ENCODE assay signal across 10 mouse cellular contexts in genomic region chr10:40527573-40527972, GRCm38 (mm10). TPM values are rescaled to one million over a fixed set of nuclear protein-coding genes. Genes with fewer than 3 reads are reported as not detected.
DNase-seq lines count a peak whose midpoint lies in the region; ATAC-seq lines count a peak whose summit lies in the region.
"Had no signal": no experiment of that assay in that cellular context is flagged by ENCODE, and none has a peak within 500 bp of the region (broad histone marks: within the 10 kb centered on the region; RNA-seq: fewer than 3 reads in every experiment).

No protein-coding gene starts in this region.

- peaks cover 6% of the 10 kb centered on the region for H3K4me1 ChIP-seq in heart, embryonic 10.5 days
- H3K4me1 ChIP-seq in embryonic facial prominence, embryonic 14.5 days (ENCODE audit: control insufficient read depth, insufficient read depth, low read length), result peaks cover 8% of the 10 kb centered on the region

- peak; percentile 91 for DNase-seq in heart, adult 11 months
- no peak for DNase-seq in heart, embryonic 10.5 days (ENCODE audit: low spot score)
- peak; percentile 88 for DNase-seq in 416B (ENCODE audit: low read depth)
- DNase-seq in embryonic facial prominence, embryonic 14.5 days (ENCODE audit: low spot score), result no peak
- DNase-seq in natural killer cell, adult 2 months (ENCODE audit: low spot score in 2 of 2), result peak; percentile 63 to 70
- DNase-seq in cerebellum, adult 9-11 months, result no peak
- DNase-seq in frontal cortex, postnatal 10 days (ENCODE audit: low spot score in 2 of 2), result no peak
- no peak for DNase-seq in adrenal gland, postnatal 10 days

- no peak overlapping the region for H3K9ac ChIP-seq in embryonic facial prominence, embryonic 14.5 days (ENCODE audit: low read depth, low read length)

- no peak overlapping the region for H3K27ac ChIP-seq in heart, embryonic 10.5 days
- H3K27ac ChIP-seq in embryonic facial prominence, embryonic 14.5 days (replicated peaks; ENCODE audit: low read depth, low read length), result no peak overlapping the region
- H3K27ac ChIP-seq: heart, adult 2 months; layer of hippocampus, adult 2 months had no signal

- no peaks in the 10 kb centered on the region for H3K27me3 ChIP-seq in heart, embryonic 10.5 days (ENCODE audit: insufficient read depth, poor library complexity, severe bottlenecking)
- no peaks in the 10 kb centered on the region for H3K27me3 ChIP-seq in embryonic facial prominence, embryonic 14.5 days (replicated peaks; ENCODE audit: control insufficient read depth, insufficient read depth, low read length)

- no peaks in the 10 kb centered on the region for H3K36me3 ChIP-seq in heart, embryonic 10.5 days
- no peaks in the 10 kb centered on the region for H3K36me3 ChIP-seq in embryonic facial prominence, embryonic 14.5 days (ENCODE audit: control insufficient read depth, insufficient read depth, low read length)

- no peaks in the 10 kb centered on the region for H3K9me3 ChIP-seq in heart, embryonic 10.5 days
- H3K9me3 ChIP-seq in embryonic facial prominence, embryonic 14.5 days (ENCODE audit: control insufficient read depth, low read length), result 0 out of 2 replicates have a peak, but pooled peaks cover under 1% of the 10 kb centered on the region

- H3K4me2 ChIP-seq in embryonic facial prominence, embryonic 14.5 days (ENCODE audit: low read depth, low read length), result 0 out of 2 replicates have a peak overlapping the region, but pooled peaks have one; percentile 10

- WGBS in heart, embryonic 10.5 days, result 45% methylated on average over 8 of the region's 8 CpGs
- WGBS in embryonic facial prominence, embryonic 14.5 days, result 14% methylated on average over 8 of the region's 8 CpGs

- no peak overlapping the region for H3K4me3 ChIP-seq in heart, embryonic 10.5 days
- no peak overlapping the region for H3K4me3 ChIP-seq in embryonic facial prominence, embryonic 14.5 days (ENCODE audit: low read depth, low read length)
- H3K4me3 ChIP-seq: heart, adult 2 months; layer of hippocampus, adult 2 months had no signal

- no peak for ATAC-seq in embryonic facial prominence, embryonic 14.5 days (ENCODE audit: low read depth)

RNA-seq across cellular contexts. Expression of gene Slc22a16, which starts 42.6 kb away (rescaled TPM):
- polyA plus RNA-seq in heart, embryonic 10.5 days (2016; fragmentation: Nextera tagmentation; extraction: Ambion mirVana), result not detected in 2 replicates
- polyA plus RNA-seq in embryonic facial prominence, embryonic 14.5 days (2014; fragmentation: Nextera tagmentation; extraction: Ambion mirVana), result not detected in 2 replicates
- not detected for total RNA-seq in adrenal gland, postnatal 10 days (2021)
- total RNA-seq: heart, adult 2 months; layer of hippocampus, adult 2 months had no signal

Comparison
In these comparisons a context has a peak if more than half of its experiments do, and no peak if none do; other contexts are left out.
1. DNase-seq: peak in heart, adult 11 months (single experiment), 416B (single experiment) and natural killer cell, adult 2 months (2 of 2); none in heart, embryonic 10.5 days (single experiment), embryonic facial prominence, embryonic 14.5 days (single experiment), cerebellum, adult 9-11 months (single experiment), frontal cortex, postnatal 10 days (0 of 2) and adrenal gland, postnatal 10 days (single experiment).